Mouse (Mus musculus) ES-E14 (cell line): ENCODE results near the gene Mpnd.

Experiments
- HCFC1 ChIP-seq: IDR thresholded peaks from 2 replicates; pipeline ENCODE4 v1.6.1; 2012; ENCODE audit warnings: low read length, inconsistent platforms, borderline replicate concordance; ENCODE audit not compliant: insufficient read depth
- MAFK ChIP-seq: IDR thresholded peaks from 2 replicates; pipeline ENCODE4 v1.6.1; 2014; ENCODE audit warnings: mild to moderate bottlenecking, low read depth, low read length, inconsistent platforms; ENCODE audit not compliant: insufficient read depth
- ZC3H11A ChIP-seq: IDR thresholded peaks from 2 replicates; pipeline ENCODE4 v1.6.1; 2012; ENCODE audit warnings: low read depth, mild to moderate bottlenecking, inconsistent platforms, low read length, borderline replicate concordance

DNA sequence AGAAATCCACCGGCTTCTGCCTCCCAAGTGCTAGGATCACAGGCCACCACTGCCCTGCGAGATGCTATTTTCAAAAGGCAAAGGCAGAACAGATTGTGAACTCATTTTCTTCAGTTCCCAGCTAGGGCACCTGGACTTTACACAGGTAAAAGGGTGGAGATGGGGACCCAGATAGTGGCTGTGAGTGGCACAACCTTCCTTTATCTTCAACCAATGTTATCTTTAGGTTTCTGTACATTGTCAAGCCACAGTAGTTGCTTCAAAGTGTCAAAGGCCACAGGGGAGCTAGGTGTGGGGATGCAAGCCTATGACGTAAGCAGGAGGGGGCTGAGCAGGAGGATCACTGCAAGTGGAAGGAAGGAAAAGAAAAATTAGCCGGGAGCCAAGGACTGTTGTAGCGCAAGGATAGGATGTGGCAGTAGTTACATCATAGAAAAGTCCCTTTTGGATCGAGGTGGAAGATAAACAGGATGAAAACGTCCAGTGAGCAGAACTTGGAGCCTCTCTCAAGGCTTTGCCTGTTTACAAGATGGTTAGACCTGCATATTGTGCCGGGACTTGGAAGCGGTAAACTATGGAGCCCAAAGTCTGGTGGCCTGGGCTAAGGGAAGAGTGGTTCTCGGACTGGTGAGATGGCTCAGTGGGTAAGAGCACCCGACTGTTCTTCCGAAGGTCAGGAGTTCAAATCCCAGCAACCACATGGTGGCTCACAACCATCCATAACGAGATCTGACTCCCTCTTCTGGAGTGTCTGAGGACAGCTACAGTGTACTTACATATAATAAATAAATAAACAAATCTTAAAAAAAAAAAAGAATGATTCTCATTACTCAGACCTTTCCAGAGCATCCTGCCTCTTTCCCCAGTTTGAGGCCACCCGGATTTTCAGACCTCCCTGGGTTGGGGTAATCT is 2.2 kb downstream of the Mpnd start:
- no peak for TF ChIP-seq HCFC1
- no peak for TF ChIP-seq MAFK
- TF ChIP-seq ZC3H11A: no peak
